Mouse (Mus musculus) CH12F3 (cell line): ENCODE data around the gene Ggt5.
"Not testable (repeated sequence)": the region's sequence is repeated elsewhere in the genome, so short reads cannot be mapped to it uniquely, and the experiment has no call there.

Experiments
- in situ Hi-C: fragments of 300-500 bp; cut with MboI; formaldehyde crosslinking; loops from 2 replicates; pipeline ENCODE4 v1.14.3; 2020; ENCODE audit warnings: low sequenced_read_pairs

Gene Ggt5

GRCm38 (mm10) chr10:75589129-75589528 is at the start of gene Ggt5:
Ggt5 (plus strand) TSS chr10:75589340.
- in situ Hi-C loops = no loop called here

- in situ Hi-C loops = no loop called here
These were observed 41.2 kb upstream of the Ggt5 start for GRCm38 (mm10) chr10:75547901-75548300.

- in situ Hi-C loops = no loop called here
These were observed 40.7 kb upstream of the Ggt5 start for GRCm38 (mm10) chr10:75548486-75548885.

- in situ Hi-C loops = no loop called here
These were observed 39.3 kb upstream of the Ggt5 start for GRCm38 (mm10) chr10:75549886-75550285.

GRCm38 (mm10) chr10:75551175-75551574 is 38.0 kb upstream of the Ggt5 start:
- in situ Hi-C loops = no loop called here

GRCm38 (mm10) chr10:75552106-75552505 is 37.0 kb upstream of the Ggt5 start:
- in situ Hi-C loops = no loop called here

- in situ Hi-C loops = no loop called here
These were observed 36.3 kb upstream of the Ggt5 start for GRCm38 (mm10) chr10:75552701-75553450.

- in situ Hi-C loops = no loop called here
These were observed 35.0 kb upstream of the Ggt5 start for GRCm38 (mm10) chr10:75554090-75554489.

- in situ Hi-C loops = no loop called here
These were observed 33.6 kb upstream of the Ggt5 start for GRCm38 (mm10) chr10:75555557-75555956.

GRCm38 (mm10) chr10:75556026-75556425 is 33.1 kb upstream of the Ggt5 start:
- in situ Hi-C loops = no loop called here

GRCm38 (mm10) chr10:75558515-75558914 is 30.6 kb upstream of the Ggt5 start:
- in situ Hi-C loops = no loop called here

GRCm38 (mm10) chr10:75559041-75559675 is 30.0 kb upstream of the Ggt5 start:
- in situ Hi-C loops = no loop called here

GRCm38 (mm10) chr10:75559676-75560548 is 29.2 kb upstream of the Ggt5 start, which contains the start of gene Lrrc75b:
Lrrc75b (minus strand) TSS chr10:75560330.
- in situ Hi-C loops = no loop called here

- in situ Hi-C loops = no loop called here
These were observed 28.6 kb upstream of the Ggt5 start for GRCm38 (mm10) chr10:75560549-75560899.

- in situ Hi-C loops = no loop called here
These were observed 28.0 kb upstream of the Ggt5 start, which contains the start of gene Ggt1 for GRCm38 (mm10) chr10:75561071-75561654. Ggt1 (plus strand) TSS chr10:75561604.

GRCm38 (mm10) chr10:75562596-75562995 is 26.5 kb upstream of the Ggt5 start:
- in situ Hi-C loops = no loop called here

- in situ Hi-C loops = no loop called here
These were observed 24.4 kb upstream of the Ggt5 start for GRCm38 (mm10) chr10:75564687-75565265.

GRCm38 (mm10) chr10:75565436-75565835 is 23.7 kb upstream of the Ggt5 start:
- in situ Hi-C loops = no loop called here

- in situ Hi-C loops = no loop called here
These were observed 23.2 kb upstream of the Ggt5 start for GRCm38 (mm10) chr10:75565906-75566305.

- in situ Hi-C loops = no loop called here
These were observed 22.8 kb upstream of the Ggt5 start for GRCm38 (mm10) chr10:75566321-75566720.

- in situ Hi-C loops = not testable (repeated sequence)
These were observed 22.4 kb upstream of the Ggt5 start for GRCm38 (mm10) chr10:75566765-75567164.
